Mouse (Mus musculus) intestine, embryonic 14.5 days (tissue): Measurements from ENCODE around the gene Patj. TPM values are rescaled to one million over a fixed set of nuclear protein-coding genes. Genes with fewer than 3 reads are reported as not detected.

ENCODE experiments used
- ATAC-seq: fragments of 200-750 bp; cut with Nextera tagmentation; replicated peaks from 2 replicates; pipeline ENCODE4 v1.8.0; 2017; ENCODE audit warnings: low read depth, moderate number of reproducible peaks, moderate TSS enrichment, moderate library complexity; ENCODE audit not compliant: low FRiP score, low TSS enrichment
- DNase-seq: peaks from one replicate; pipeline ENCODE4 v3.0.0-alpha.2; 2018; ENCODE audit warnings: low spot score
- H3K27ac ChIP-seq: fragments of 300-500 bp; sonication (generic); 2 replicates; pipeline ENCODE4 v1.5.1; 2014; ENCODE audit warnings: low read depth, mild to moderate bottlenecking, control low read depth
- H3K27me3 ChIP-seq: fragments of 300-500 bp; sonication (generic); replicated peaks from 2 replicates; pipeline ENCODE4 v1.6.1; 2014; ENCODE audit warnings: low read length, control low read depth; ENCODE audit not compliant: control insufficient read depth, insufficient read depth
- H3K36me3 ChIP-seq: fragments of 300-500 bp; sonication (generic); 2 replicates; pipeline ENCODE4 v1.6.1; 2014; ENCODE audit warnings: low read length, control low read depth; ENCODE audit not compliant: control insufficient read depth, insufficient read depth
- H3K4me1 ChIP-seq: fragments of 300-500 bp; sonication (generic); replicated peaks from 2 replicates; pipeline ENCODE4 v1.6.1; 2014; ENCODE audit warnings: low read length, control low read depth, mixed read lengths; ENCODE audit not compliant: control insufficient read depth, insufficient read depth
- H3K4me2 ChIP-seq: fragments of 300-500 bp; sonication (generic); 2 replicates; pipeline ENCODE4 v1.6.1; 2014; ENCODE audit warnings: low read length
- H3K4me3 ChIP-seq: fragments of 300-500 bp; sonication (generic); 2 replicates; pipeline ENCODE4 v1.5.1; 2014; ENCODE audit warnings: low read depth, low read length, control low read depth, mixed read lengths
- H3K9ac ChIP-seq: fragments of 300-500 bp; sonication (generic); 2 replicates; pipeline ENCODE4 v1.6.1; 2014; ENCODE audit warnings: mild to moderate bottlenecking, low read length
- H3K9me3 ChIP-seq: fragments of 300-500 bp; sonication (generic); 2 replicates; pipeline ENCODE4 v1.6.1; 2016; ENCODE audit warnings: low read length, control low read depth; ENCODE audit not compliant: control insufficient read depth
- WGBS: fragments of 180-500 bp; shearing (Covaris S2); extraction: QIAGEN DNeasy Blood & Tissue Kit; methylation state at CpG from one replicate; pipeline ENCODE4 v1.1.7; 2014; 5-methylcytosine and 5-hydroxymethylcytosine counted together
- polyA plus RNA-seq: library from polyadenylated mRNA; unstranded; fragments of >200 nt; fragmentation: Nextera tagmentation; extraction: Ambion mirVana; gene quantifications from 2 replicates; pipeline ENCODE4 v1.2.1, GENCODE M21; 2014

The Patj gene
- polyA plus RNA-seq = 19.7 and 23.0 TPM in 2 replicates

- H3K27ac ChIP-seq = peak within 1 kb of the TSS; percentile 84
- DNase-seq = peak; percentile 84
- peak within 1 kb of the TSS; percentile 92 for H3K9ac ChIP-seq
- no peaks in the 10 kb centered on the region for H3K36me3 ChIP-seq
- H3K4me2 ChIP-seq = peak within 1 kb of the TSS; percentile 81
- under 1% methylated on average over 70 of the region's 73 CpGs for WGBS
- peak within 1 kb of the TSS; percentile 67 for H3K4me3 ChIP-seq
- ATAC-seq = peak; percentile 93
- peaks cover 3% of the 10 kb centered on the region; the same call in 1 of the 2 replicates for H3K4me1 ChIP-seq
- no peaks in the 10 kb centered on the region for H3K9me3 ChIP-seq
- no peaks in the 10 kb centered on the region for H3K27me3 ChIP-seq
These were observed at the start of gene Patj for GRCm38 (mm10) chr4:98395690-98396437. Gene Patj (plus strand): TSS chr4:98395785.

- no peak overlapping the region for H3K27ac ChIP-seq
- H3K4me3 ChIP-seq = no peak overlapping the region
- H3K27me3 ChIP-seq = 0 out of 2 replicates have a peak, but pooled peaks cover 2% of the 10 kb centered on the region
- H3K4me1 ChIP-seq = no peaks in the 10 kb centered on the region
- H3K4me2 ChIP-seq = no peak overlapping the region
- 61% methylated on average over 5 of the region's 5 CpGs for WGBS
- no peaks in the 10 kb centered on the region for H3K36me3 ChIP-seq
- H3K9ac ChIP-seq = no peak overlapping the region
- DNase-seq (no peak), ATAC-seq (peak; percentile 80)
- peaks cover 3% of the 10 kb centered on the region; the same call in 1 of the 2 replicates for H3K9me3 ChIP-seq
These were observed 47.0 kb upstream of the Patj start for GRCm38 (mm10) chr4:98348580-98348979.

- H3K36me3 ChIP-seq = peaks cover 43% of the 10 kb centered on the region
- 74% methylated on average over 9 of the region's 9 CpGs for WGBS
- peak; percentile 78 for ATAC-seq
These were observed 37.4 kb upstream of the Patj start for GRCm38 (mm10) chr4:98358034-98358809.

GRCm38 (mm10) chr4:98375401-98375800 lies 20.2 kb upstream of the Patj start:
- 59% methylated on average over 4 of the region's 4 CpGs for WGBS
- H3K27me3 ChIP-seq = no peaks in the 10 kb centered on the region
- no peak overlapping the region for H3K4me2 ChIP-seq
- H3K9me3 ChIP-seq = no peaks in the 10 kb centered on the region
- no peak overlapping the region for H3K4me3 ChIP-seq
- no peak overlapping the region for H3K27ac ChIP-seq
- H3K9ac ChIP-seq = no peak overlapping the region
- ATAC-seq = 0 out of 2 replicates have a peak, but pooled peaks have one; percentile 66
- no peaks in the 10 kb centered on the region for H3K4me1 ChIP-seq
- peaks cover 9% of the 10 kb centered on the region; the same call in 1 of the 2 replicates for H3K36me3 ChIP-seq
- no peak for DNase-seq

More at GRCm38 (mm10) chr4:98358034-98358809, 37.4 kb upstream of the Patj start:
- Histone ChIP-seq H3K27me3 (no peaks in the 10 kb centered on the region), H3K9ac (no peak overlapping the region), H3K4me1 (no peaks in the 10 kb centered on the region), H3K27ac (no peak overlapping the region), H3K4me2 (no peak overlapping the region), H3K4me3 (no peak overlapping the region), H3K9me3 (no peaks in the 10 kb centered on the region)
- no peak for DNase-seq

GRCm38 (mm10) chr4:98376943-98377342 lies 18.6 kb upstream of the Patj start:
- H3K4me1 ChIP-seq = peaks cover 4% of the 10 kb centered on the region; the same call in 1 of the 2 replicates
- no peak overlapping the region for H3K4me2 ChIP-seq
- no peak overlapping the region for H3K27ac ChIP-seq
- DNase-seq (no peak), ATAC-seq (no peak)
- 91% methylated on average over 2 of the region's 2 CpGs for WGBS
- H3K9me3 ChIP-seq = no peaks in the 10 kb centered on the region
- H3K27me3 ChIP-seq = no peaks in the 10 kb centered on the region
- H3K4me3 ChIP-seq = no peak overlapping the region
- peaks cover 9% of the 10 kb centered on the region; the same call in 1 of the 2 replicates for H3K36me3 ChIP-seq
- H3K9ac ChIP-seq = no peak overlapping the region

- H3K4me1 ChIP-seq = peaks cover 10% of the 10 kb centered on the region; the same call in 1 of the 2 replicates
- ATAC-seq (peak; percentile 95), DNase-seq (peak; percentile 88)
- peak within 1 kb of the TSS; percentile 91 for H3K4me3 ChIP-seq
- peak within 1 kb of the TSS; percentile 74 for H3K27ac ChIP-seq
- H3K9me3 ChIP-seq = no peaks in the 10 kb centered on the region
- WGBS = under 1% methylated on average over 46 of the region's 46 CpGs
- H3K4me2 ChIP-seq = peak within 1 kb of the TSS; percentile 69
- peak within 1 kb of the TSS; percentile 98 for H3K9ac ChIP-seq
- 0 out of 2 replicates have a peak, but pooled peaks cover 5% of the 10 kb centered on the region for H3K36me3 ChIP-seq
- no peaks in the 10 kb centered on the region for H3K27me3 ChIP-seq
These were observed 12.7 kb upstream of the Patj start, which contains the start of gene Tm2d1 for GRCm38 (mm10) chr4:98382716-98383424. Gene Tm2d1 (minus strand): TSS chr4:98383306.

GRCm38 (mm10) chr4:98385036-98385435 lies 10.5 kb upstream of the Patj start:
- ATAC-seq (no peak), DNase-seq (no peak)
- H3K9ac ChIP-seq = no peak overlapping the region
- H3K27me3 ChIP-seq = no peaks in the 10 kb centered on the region
- H3K27ac ChIP-seq = no peak overlapping the region
- 23% methylated on average over 5 of the region's 5 CpGs for WGBS
- H3K4me1 ChIP-seq = peaks cover 10% of the 10 kb centered on the region; the same call in 1 of the 2 replicates
- H3K4me2 ChIP-seq = no peak overlapping the region
- no peaks in the 10 kb centered on the region for H3K9me3 ChIP-seq
- H3K4me3 ChIP-seq = no peak overlapping the region
- H3K36me3 ChIP-seq = no peaks in the 10 kb centered on the region

GRCm38 (mm10) chr4:98395346-98395689 lies 267 bp upstream of the Patj start:
- no peaks in the 10 kb centered on the region for H3K27me3 ChIP-seq
- DNase-seq = no peak
- no peak for ATAC-seq
- H3K4me3 ChIP-seq = peak overlapping the region; percentile 67
- no peaks in the 10 kb centered on the region for H3K36me3 ChIP-seq
- peak overlapping the region; percentile 84 for H3K27ac ChIP-seq
- no peaks in the 10 kb centered on the region for H3K9me3 ChIP-seq
- 6% methylated on average over 7 of the region's 7 CpGs for WGBS
- peaks cover 3% of the 10 kb centered on the region; the same call in 1 of the 2 replicates for H3K4me1 ChIP-seq
- H3K9ac ChIP-seq = peak overlapping the region; percentile 92
- H3K4me2 ChIP-seq = peak overlapping the region; percentile 81
